18 mouse cellular contexts compared by ENCODE assay signal in genomic region chr12:73359520-73359919, GRCm38 (mm10).
"Had no signal": no experiment of that assay in that cellular context is flagged by ENCODE, and none has a peak within 500 bp of the region (broad histone marks: within the 10 kb centered on the region; RNA-seq: fewer than 3 reads in every experiment).

No protein-coding gene starts in this region.

- DNase-seq: kidney, adult 2 months; kidney, postnatal 25 days; liver, embryonic 13.5 days; lung, adult 2 months; lung, postnatal 14 days; lung, postnatal 4 days; retina, postnatal 1 day; right cerebral cortex, postnatal 25 days; thymus, postnatal 25 days had no signal

- H3K9me3 ChIP-seq: liver, embryonic 13.5 days; megakaryocyte, embryonic 14.5 days; midbrain, embryonic 10.5 days; midbrain, embryonic 13.5 days; neural tube, embryonic 13.5 days had no signal

- H3K27me3 ChIP-seq: liver, embryonic 13.5 days; midbrain, embryonic 13.5 days; neural tube, embryonic 13.5 days had no signal

- H3K36me3 ChIP-seq: liver, embryonic 13.5 days; midbrain, embryonic 10.5 days; neural tube, embryonic 13.5 days had no signal

- H3K4me3 ChIP-seq: layer of hippocampus, adult 2 months; liver, embryonic 13.5 days; megakaryocyte, embryonic 14.5 days; midbrain, embryonic 10.5 days; midbrain, embryonic 13.5 days; myocyte; neural tube, embryonic 13.5 days had no signal

- H3K27ac ChIP-seq: kidney, postnatal 0 days; layer of hippocampus, adult 2 months; liver, embryonic 13.5 days; midbrain, embryonic 10.5 days; midbrain, embryonic 13.5 days; neural tube, embryonic 13.5 days had no signal

- ATAC-seq: intestine, postnatal 0 days; midbrain, embryonic 13.5 days; midbrain, embryonic 16.5 days had no signal
